Mouse (Mus musculus): ENCODE results near the gene Aldh2. TPM values are rescaled to one million over a fixed set of nuclear protein-coding genes. Genes with fewer than 3 reads are reported as not detected.
A peak's percentile ranks its signal among the peaks of the same experiment; 100 is the strongest.
"Not testable (repeated sequence)": the region's sequence is repeated elsewhere in the genome, so short reads cannot be mapped to it uniquely, and the experiment has no call there.

The Aldh2 gene
- 104 and 111 TPM in 2 replicates for polyA plus RNA-seq (2016; fragmentation: Nextera tagmentation; extraction: Ambion mirVana)

DNA sequence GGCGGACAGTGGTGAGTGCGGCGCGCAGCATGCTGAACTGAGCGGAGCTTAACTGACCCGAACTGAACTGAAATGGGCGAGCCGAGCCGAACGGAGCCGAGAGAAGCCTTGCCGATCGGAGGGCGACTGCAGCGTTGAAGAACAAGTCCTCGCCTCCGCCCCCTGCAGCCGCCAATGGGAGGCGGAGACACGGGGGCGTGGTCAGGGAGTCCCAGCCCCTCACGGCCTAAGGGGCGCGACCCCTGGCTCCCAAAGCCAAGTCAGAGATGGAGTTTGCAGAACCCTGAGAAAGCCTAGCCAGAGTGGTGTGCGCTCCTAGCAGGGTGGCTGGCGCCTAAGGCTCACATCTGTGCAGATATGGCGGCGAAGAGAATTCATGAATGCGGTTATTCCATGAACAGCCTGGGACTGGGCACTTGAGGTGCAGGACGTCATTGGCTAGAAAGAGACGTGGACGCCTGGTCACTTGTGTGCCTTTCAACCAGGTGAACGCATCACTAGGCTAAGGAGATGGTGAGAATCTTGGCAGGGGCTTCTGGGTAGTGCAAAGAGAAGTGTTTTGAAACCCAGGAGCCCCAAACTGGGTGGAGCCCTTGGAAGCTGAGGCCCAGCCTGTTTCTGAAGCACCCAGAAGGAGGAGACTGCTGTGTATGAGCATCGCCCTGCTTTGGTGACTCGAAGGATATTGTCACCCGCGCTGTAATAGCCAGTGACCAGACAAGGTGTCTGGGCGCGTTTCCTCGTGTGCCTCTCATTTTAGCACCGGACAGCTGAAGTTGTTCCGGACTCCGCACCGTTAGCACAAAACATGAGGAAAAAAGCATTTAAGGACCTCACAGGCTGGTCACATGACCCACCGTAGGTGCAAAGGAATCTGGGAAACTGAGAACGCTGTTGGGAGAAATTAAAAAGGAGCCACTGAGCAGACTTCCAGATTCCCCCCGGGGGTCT lies at the start of gene Aldh2:
Gene Aldh2 (minus strand): TSS at position 374 of the 951 bp plus-strand sequence.
- Histone ChIP-seq H3K27me3 (ENCODE audit: low read depth, poor library complexity, severe bottlenecking) (peaks cover 20% of the 10 kb centered on the region), H3K4me3 (peak within 1 kb of the TSS; percentile 85), H3K36me3 (no peaks in the 10 kb centered on the region), H3K27ac (replicated peaks) (peak within 1 kb of the TSS; percentile 85), H3K4me1 (peaks cover 30% of the 10 kb centered on the region), H3K9me3 (replicated peaks) (no peaks in the 10 kb centered on the region)
- 3% methylated on average over 47 of the region's 47 CpGs for WGBS
- DNase-seq (ENCODE audit: low spot score) = peak; percentile 87

- H3K4me3 ChIP-seq = no peak overlapping the region
- H3K27ac ChIP-seq (replicated peaks) = no peak overlapping the region
- no peaks in the 10 kb centered on the region for H3K9me3 ChIP-seq (replicated peaks)
- DNase-seq (ENCODE audit: low spot score) = no peak
- WGBS = 91% methylated on average over 9 of the region's 9 CpGs
- no peaks in the 10 kb centered on the region for H3K36me3 ChIP-seq
- H3K27me3 ChIP-seq (ENCODE audit: low read depth, poor library complexity, severe bottlenecking) = no peaks in the 10 kb centered on the region
- no peaks in the 10 kb centered on the region for H3K4me1 ChIP-seq
Observed at GRCm38 (mm10) chr5:121639601-121640000, 46.0 kb upstream of the Aldh2 start.

GRCm38 (mm10) chr5:121637296-121637695 lies 43.7 kb upstream of the Aldh2 start:
- Histone ChIP-seq H3K36me3 (no peaks in the 10 kb centered on the region), H3K27me3 (ENCODE audit: low read depth, poor library complexity, severe bottlenecking) (no peaks in the 10 kb centered on the region), H3K4me1 (peaks cover 8% of the 10 kb centered on the region), H3K9me3 (replicated peaks) (no peaks in the 10 kb centered on the region), H3K27ac (replicated peaks) (no peak overlapping the region), H3K4me3 (no peak overlapping the region)
- 84% methylated on average over 6 of the region's 6 CpGs for WGBS
- no peak for DNase-seq (ENCODE audit: low spot score)

DNA sequence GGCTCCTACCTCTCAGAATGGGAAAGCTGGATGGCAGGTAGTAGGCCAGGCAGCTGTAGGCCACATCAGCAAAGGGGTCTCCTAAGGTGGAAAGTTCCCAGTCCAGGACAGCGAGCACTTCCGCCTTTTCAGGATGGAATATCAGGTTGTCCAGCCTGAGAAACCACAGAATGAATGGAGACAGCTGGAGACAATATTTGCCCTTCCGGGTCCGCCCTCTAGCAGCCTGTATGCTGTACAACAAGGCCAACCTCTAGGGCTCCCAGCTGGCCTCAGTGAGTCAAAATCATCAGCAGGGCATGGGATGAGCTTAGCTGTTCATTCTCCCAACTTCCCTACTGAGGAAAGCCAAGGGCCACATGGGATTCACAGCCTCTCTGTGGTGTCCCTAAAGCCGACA lies 41.0 kb upstream of the Aldh2 start:
- Histone ChIP-seq H3K36me3 (no peaks in the 10 kb centered on the region), H3K27ac (replicated peaks) (no peak overlapping the region), H3K9me3 (replicated peaks) (no peaks in the 10 kb centered on the region), H3K27me3 (ENCODE audit: low read depth, poor library complexity, severe bottlenecking) (no peaks in the 10 kb centered on the region), H3K4me3 (no peak overlapping the region), H3K4me1 (peaks cover 11% of the 10 kb centered on the region)
- DNase-seq (ENCODE audit: low spot score) = no peak
- WGBS = 93% methylated on average over 5 of the region's 5 CpGs

DNA sequence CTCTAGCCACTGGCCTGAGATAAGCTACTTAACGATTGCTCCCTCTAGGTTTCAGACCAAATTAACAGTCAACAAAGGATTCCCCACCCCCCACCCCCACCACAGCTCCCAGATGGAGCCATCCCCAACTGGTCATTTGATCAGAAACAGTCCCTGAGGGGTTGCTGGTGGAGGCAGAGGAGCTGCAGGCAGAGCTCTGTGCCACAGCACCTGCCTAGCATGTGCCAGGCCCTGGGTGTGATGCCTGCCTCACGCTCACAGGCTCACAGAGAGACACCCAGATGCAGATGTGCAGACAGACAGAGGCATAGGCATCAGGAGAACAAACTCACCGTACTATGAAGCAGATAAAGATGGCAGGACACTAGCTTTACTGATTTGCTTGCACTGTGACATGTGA lies 39.2 kb upstream of the Aldh2 start:
- peak; percentile 17 for DNase-seq (ENCODE audit: low spot score)
- WGBS = 37% methylated on average over 3 of the region's 3 CpGs

GRCm38 (mm10) chr5:121631106-121631647 lies 37.6 kb upstream of the Aldh2 start:
- not testable (repeated sequence) for H3K27me3 ChIP-seq (ENCODE audit: low read depth, poor library complexity, severe bottlenecking); H3K36me3 ChIP-seq; DNase-seq (ENCODE audit: low spot score); H3K27ac ChIP-seq (replicated peaks); H3K9me3 ChIP-seq (replicated peaks); H3K4me3 ChIP-seq
- WGBS = 70% methylated on average over 9 of the region's 9 CpGs
- H3K4me1 ChIP-seq = peaks cover 11% of the 10 kb centered on the region

More for the DNA sequence above, 39.2 kb upstream of the Aldh2 start:
- peak overlapping the region; percentile 33; the same call in 1 of the 2 replicates for H3K27ac ChIP-seq (replicated peaks)
- H3K9me3 ChIP-seq (replicated peaks) = no peaks in the 10 kb centered on the region
- H3K4me3 ChIP-seq = no peak overlapping the region
- no peaks in the 10 kb centered on the region for H3K27me3 ChIP-seq (ENCODE audit: low read depth, poor library complexity, severe bottlenecking)
- H3K4me1 ChIP-seq = peaks cover 11% of the 10 kb centered on the region
- no peaks in the 10 kb centered on the region for H3K36me3 ChIP-seq

DNA sequence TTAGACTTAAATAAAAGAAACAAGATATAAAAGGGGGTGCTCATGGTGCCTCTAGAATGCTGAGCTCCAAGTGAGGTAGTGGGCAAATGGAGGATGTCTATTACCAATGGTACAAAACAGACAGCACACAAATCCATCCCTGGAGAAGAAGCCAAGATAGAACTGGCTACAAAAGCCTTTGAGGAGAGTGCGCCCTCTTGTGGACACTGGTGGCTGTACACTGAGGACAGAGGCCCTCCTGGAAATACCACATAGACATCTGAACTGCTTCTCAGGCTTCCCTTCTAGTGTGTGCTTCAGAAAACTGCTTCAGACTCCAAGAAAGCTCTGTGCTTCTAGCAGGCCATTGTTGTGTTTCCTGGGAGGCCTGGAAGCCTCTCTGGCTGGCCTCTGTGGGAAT lies 34.2 kb upstream of the Aldh2 start:
- 0% methylated on average over 1 of the region's 1 CpGs for WGBS
- Histone ChIP-seq H3K4me1 (peaks cover 9% of the 10 kb centered on the region), H3K9me3 (replicated peaks) (no peaks in the 10 kb centered on the region), H3K27ac (replicated peaks) (no peak overlapping the region), H3K4me3 (no peak overlapping the region), H3K27me3 (ENCODE audit: low read depth, poor library complexity, severe bottlenecking) (no peaks in the 10 kb centered on the region), H3K36me3 (no peaks in the 10 kb centered on the region)
- peak; percentile 65 for DNase-seq (ENCODE audit: low spot score)

GRCm38 (mm10) chr5:121623241-121623640 lies 29.6 kb upstream of the Aldh2 start:
- H3K36me3 ChIP-seq = 0 out of 2 replicates have a peak, but pooled peaks cover 5% of the 10 kb centered on the region
- peaks cover 13% of the 10 kb centered on the region for H3K4me1 ChIP-seq
- no peak for DNase-seq (ENCODE audit: low spot score)
- no peaks in the 10 kb centered on the region for H3K9me3 ChIP-seq (replicated peaks)
- no peak overlapping the region for H3K4me3 ChIP-seq
- 91% methylated on average over 3 of the region's 3 CpGs for WGBS
- H3K27me3 ChIP-seq (ENCODE audit: low read depth, poor library complexity, severe bottlenecking) = no peaks in the 10 kb centered on the region
- H3K27ac ChIP-seq (replicated peaks) = no peak overlapping the region

- 95% methylated on average over 5 of the region's 5 CpGs for WGBS
- Histone ChIP-seq H3K4me1 (peaks cover 18% of the 10 kb centered on the region), H3K36me3 (0 out of 2 replicates have a peak, but pooled peaks cover 5% of the 10 kb centered on the region), H3K27ac (replicated peaks) (no peak overlapping the region), H3K27me3 (ENCODE audit: low read depth, poor library complexity, severe bottlenecking) (no peaks in the 10 kb centered on the region), H3K4me3 (no peak overlapping the region), H3K9me3 (replicated peaks) (no peaks in the 10 kb centered on the region)
- DNase-seq (ENCODE audit: low spot score) = no peak
Observed at GRCm38 (mm10) chr5:121621102-121621501, 27.5 kb upstream of the Aldh2 start.

DNA sequence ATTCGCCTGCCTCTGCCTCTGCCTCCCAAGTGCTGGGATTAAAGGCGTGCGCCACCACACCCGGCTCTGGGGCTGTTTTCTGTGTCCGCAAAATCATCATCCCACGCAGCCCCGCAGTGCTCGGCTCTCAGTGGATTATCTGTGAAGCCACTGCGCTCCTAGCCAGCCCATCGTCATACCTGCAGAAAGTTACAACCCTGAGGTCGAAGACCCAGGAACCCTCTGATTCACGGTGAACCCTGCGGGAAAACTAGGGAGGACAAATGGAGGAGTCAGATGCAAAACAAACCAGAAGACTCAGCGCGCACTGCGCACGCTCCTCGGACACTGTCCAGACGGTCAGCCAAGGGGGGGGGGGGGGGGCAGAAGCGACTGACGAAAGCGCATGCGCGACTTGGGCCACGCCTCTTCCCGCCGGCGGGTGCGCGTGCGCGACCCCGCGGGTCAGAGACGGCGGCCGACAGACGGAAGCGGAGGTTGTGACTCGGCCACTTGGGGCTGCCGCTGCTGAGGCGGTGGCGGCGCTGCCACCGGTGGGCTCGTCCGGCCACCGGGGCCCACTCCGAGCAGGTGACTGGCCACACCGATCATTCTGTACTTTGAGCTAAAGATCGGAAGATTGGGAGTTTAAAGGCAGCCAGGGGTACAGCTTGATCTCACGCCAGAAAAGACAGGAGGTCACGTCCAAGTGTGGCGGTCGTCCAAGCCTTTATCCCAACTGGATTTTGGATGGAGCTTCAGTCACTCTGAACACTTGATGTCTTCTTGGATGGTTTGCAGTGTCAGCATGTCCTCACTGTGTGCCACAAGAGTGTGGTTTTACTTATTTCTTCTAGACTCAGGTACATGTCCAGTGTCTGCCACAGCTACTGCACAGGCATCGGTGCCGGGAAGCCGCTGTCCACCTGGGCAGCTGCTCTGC lies 25.2 kb upstream of the Aldh2 start, which contains the start of gene Acad12:
Gene Acad12 (minus strand): TSS at position 347 of the 922 bp plus-strand sequence.
- Histone ChIP-seq H3K4me1 (peaks cover 18% of the 10 kb centered on the region), H3K27ac (replicated peaks) (peak within 1 kb of the TSS; percentile 88), H3K9me3 (replicated peaks) (no peaks in the 10 kb centered on the region), H3K36me3 (0 out of 2 replicates have a peak, but pooled peaks cover 5% of the 10 kb centered on the region), H3K4me3 (peak within 1 kb of the TSS; percentile 76), H3K27me3 (ENCODE audit: low read depth, poor library complexity, severe bottlenecking) (no peaks in the 10 kb centered on the region)
- WGBS = 2% methylated on average over 58 of the region's 58 CpGs
- DNase-seq (ENCODE audit: low spot score) = peak; percentile 95

- H3K9me3 ChIP-seq (replicated peaks); H3K36me3 ChIP-seq; H3K27ac ChIP-seq (replicated peaks); DNase-seq (ENCODE audit: low spot score); H3K4me3 ChIP-seq; H3K27me3 ChIP-seq (ENCODE audit: low read depth, poor library complexity, severe bottlenecking): not testable (repeated sequence)
- 87% methylated on average over 3 of the region's 3 CpGs for WGBS
- H3K4me1 ChIP-seq = peaks cover 13% of the 10 kb centered on the region
Observed at GRCm38 (mm10) chr5:121614921-121615320, 21.3 kb upstream of the Aldh2 start.

DNA sequence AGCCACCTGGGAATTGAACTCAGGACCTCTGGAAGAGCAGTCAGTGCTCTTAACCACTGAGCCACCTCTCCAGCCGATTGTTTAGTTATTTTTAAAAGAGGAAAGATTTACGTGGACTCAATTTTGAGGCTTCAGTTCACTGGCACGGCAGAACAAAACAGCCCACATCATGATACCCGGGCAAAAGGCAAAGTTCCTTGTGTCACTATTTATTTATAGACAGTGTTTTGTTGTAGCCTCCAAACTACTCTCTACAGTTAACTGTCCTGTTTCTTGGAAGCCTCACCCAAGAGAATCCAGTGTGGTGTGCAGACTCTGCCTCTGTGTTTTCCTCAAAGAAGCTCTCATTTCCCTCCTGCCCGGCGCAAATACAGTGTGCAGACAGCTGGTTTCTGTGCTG lies 18.4 kb upstream of the Aldh2 start:
- Histone ChIP-seq H3K27me3 (ENCODE audit: low read depth, poor library complexity, severe bottlenecking) (no peaks in the 10 kb centered on the region), H3K36me3 (no peaks in the 10 kb centered on the region), H3K4me3 (no peak overlapping the region), H3K9me3 (replicated peaks) (no peaks in the 10 kb centered on the region), H3K27ac (replicated peaks) (no peak overlapping the region), H3K4me1 (no peaks in the 10 kb centered on the region)
- DNase-seq (ENCODE audit: low spot score) = no peak
- WGBS = 85% methylated on average over 6 of the region's 6 CpGs
